Mouse (Mus musculus): ENCODE results near the gene Hist1h2br.
"Not testable (repeated sequence)": the region's sequence is repeated elsewhere in the genome, so short reads cannot be mapped to it uniquely, and the experiment has no call there.

DNA sequence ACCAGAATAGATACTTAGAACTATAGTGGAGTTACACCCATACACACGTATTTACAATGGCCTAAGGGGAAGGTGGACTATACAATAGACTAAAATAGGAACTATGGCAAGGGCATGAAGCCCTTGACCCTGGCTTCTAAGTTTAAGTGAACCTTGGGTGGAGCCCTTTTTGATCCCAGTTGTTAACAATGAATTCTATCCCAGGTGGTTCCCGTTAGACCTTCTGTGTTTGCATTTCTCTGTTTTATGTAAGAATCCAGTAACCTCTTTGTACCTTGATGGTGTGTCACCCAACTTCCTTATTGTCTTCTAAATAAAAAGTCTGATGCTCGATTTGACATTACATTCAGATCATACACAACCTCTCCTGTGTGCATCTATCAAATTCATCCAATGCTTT lies 32.0 kb downstream of the Hist1h2br start:
- TF ChIP-seq CTCF (conservative IDR thresholded peaks at IDR 0.05; ENCODE audit: insufficient read depth, insufficient read length, low read depth, low read length); POLR2A (IDR thresholded peaks at IDR 0.05; ENCODE audit: low read depth, low read length): not testable (repeated sequence)

Data from kidney, adult 2 months (tissue).